Mouse (Mus musculus) kidney, embryonic 14.5 days (tissue): ENCODE measurements around the gene Fam129a. TPM values are rescaled to one million over a fixed set of nuclear protein-coding genes. Genes with fewer than 3 reads are reported as not detected.
"Not testable (repeated sequence)": the region's sequence is repeated elsewhere in the genome, so short reads cannot be mapped to it uniquely, and the experiment has no call there.

Source experiments
- ATAC-seq: fragments of 200-750 bp; cut with Nextera tagmentation; 2 replicates; pipeline ENCODE4 v1.8.0; 2017; ENCODE audit warnings: moderate number of reproducible peaks, mild to moderate bottlenecking, moderate TSS enrichment, moderate library complexity; ENCODE audit not compliant: low FRiP score, low TSS enrichment
- H3K27ac ChIP-seq: fragments of 300-500 bp; sonication (generic); 2 replicates; pipeline ENCODE4 v1.5.1; 2014; ENCODE audit warnings: low read depth, mild to moderate bottlenecking, low read length, moderate library complexity, mixed read lengths
- H3K27me3 ChIP-seq: fragments of 300-500 bp; sonication (generic); 2 replicates; pipeline ENCODE4 v1.6.1; 2014; ENCODE audit warnings: mild to moderate bottlenecking, low read length; ENCODE audit not compliant: control insufficient read depth, insufficient read depth
- H3K36me3 ChIP-seq: fragments of 300-500 bp; sonication (generic); 2 replicates; pipeline ENCODE4 v1.6.1; 2014; ENCODE audit warnings: low read length, mixed read lengths; ENCODE audit not compliant: control insufficient read depth, insufficient read depth
- H3K4me1 ChIP-seq: fragments of 300-500 bp; sonication (generic); 2 replicates; pipeline ENCODE4 v1.6.1; 2014; ENCODE audit warnings: low read length, mixed read lengths; ENCODE audit not compliant: control insufficient read depth, insufficient read depth
- H3K4me2 ChIP-seq: fragments of 300-500 bp; sonication (generic); replicated peaks from 2 replicates; pipeline ENCODE4 v1.6.1; 2014; ENCODE audit warnings: low read depth, mild to moderate bottlenecking, low read length
- H3K4me3 ChIP-seq: fragments of 300-500 bp; sonication (generic); 2 replicates; pipeline ENCODE4 v1.5.1; 2014; ENCODE audit warnings: mild to moderate bottlenecking, low read length
- H3K9ac ChIP-seq: fragments of 300-500 bp; sonication (generic); 2 replicates; pipeline ENCODE4 v1.6.1; 2014; ENCODE audit warnings: low read depth, mild to moderate bottlenecking, low read length, moderate library complexity
- H3K9me3 ChIP-seq: fragments of 300-500 bp; sonication (generic); 2 replicates; pipeline ENCODE4 v1.6.1; 2016; ENCODE audit warnings: low read length; ENCODE audit not compliant: control insufficient read depth
- WGBS: fragments of 180-500 bp; shearing (Covaris S2); extraction: QIAGEN DNeasy Blood & Tissue Kit; methylation state at CpG from one replicate; pipeline ENCODE4 v1.1.7; 2014; 5-methylcytosine and 5-hydroxymethylcytosine counted together
- polyA plus RNA-seq: library from polyadenylated mRNA; unstranded; fragments of >200 nt; fragmentation: Nextera tagmentation; extraction: Ambion mirVana; gene quantifications from 2 replicates; pipeline ENCODE4 v1.2.1, GENCODE M21; 2014

The Fam129a gene
- polyA plus RNA-seq, 1 experiment from 2014 or later = 5.9 TPM

- not testable (repeated sequence) for ATAC-seq, H3K36me3 ChIP-seq, H3K9me3 ChIP-seq, H3K4me3 ChIP-seq, H3K27ac ChIP-seq, H3K4me2 ChIP-seq, H3K27me3 ChIP-seq, H3K9ac ChIP-seq, H3K4me1 ChIP-seq
- 92% methylated on average over 2 of the region's 2 CpGs for WGBS
These were observed 178.9 kb downstream of the Fam129a start for GRCm38 (mm10) chr1:151749894-151750293.

GRCm38 (mm10) chr1:151752946-151753345, 182.0 kb downstream of the Fam129a start:
- no peak for ATAC-seq
- H3K4me3 ChIP-seq = no peak overlapping the region
- H3K9ac ChIP-seq = no peak overlapping the region
- H3K4me2 ChIP-seq = no peak overlapping the region
- H3K4me1 ChIP-seq = peaks cover 9% of the 10 kb centered on the region; the same call in 1 of the 2 replicates
- 77% methylated on average over 4 of the region's 4 CpGs for whole genome bisulfite sequencing
- no peaks in the 10 kb centered on the region for H3K27me3 ChIP-seq
- no peaks in the 10 kb centered on the region for H3K36me3 ChIP-seq
- H3K9me3 ChIP-seq = no peaks in the 10 kb centered on the region
- no peak overlapping the region for H3K27ac ChIP-seq

- Histone ChIP-seq H3K9me3 (no peaks in the 10 kb centered on the region), H3K4me2 (peak overlapping the region; percentile 48; the same call in 1 of the 2 replicates), H3K27ac (no peak overlapping the region), H3K27me3 (no peaks in the 10 kb centered on the region), H3K36me3 (no peaks in the 10 kb centered on the region), H3K4me1 (peaks cover 9% of the 10 kb centered on the region; the same call in 1 of the 2 replicates), H3K9ac (no peak overlapping the region), H3K4me3 (no peak overlapping the region)
- ATAC-seq = no peak
- 73% methylated on average over 8 of the region's 8 CpGs for WGBS
These were observed 182.5 kb downstream of the Fam129a start for GRCm38 (mm10) chr1:151753374-151753929.

DNA sequence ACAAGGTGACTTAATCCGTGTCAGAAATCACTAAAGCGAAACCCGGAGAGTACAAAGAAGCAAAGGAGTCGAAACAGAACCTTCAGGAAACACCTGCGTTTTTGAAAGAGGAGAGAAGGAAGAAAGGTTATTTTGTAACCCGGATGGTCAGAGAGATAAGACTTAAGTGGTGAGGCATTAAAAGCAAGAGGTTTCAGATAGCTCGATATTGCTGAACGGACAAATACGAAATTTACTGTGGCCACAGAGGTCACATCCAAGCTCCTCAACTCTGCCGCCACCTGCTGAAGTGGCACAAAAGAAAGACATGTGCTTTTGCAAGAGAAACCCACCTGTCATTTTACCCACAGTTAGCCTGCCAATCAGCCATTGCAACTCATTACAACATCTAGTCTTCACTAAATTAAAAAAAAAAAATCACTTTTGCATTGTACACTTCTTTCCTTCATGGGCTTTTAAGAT, 183.1 kb downstream of the Fam129a start:
- Histone ChIP-seq H3K9ac (peak overlapping the region; percentile 40; the same call in 1 of the 2 replicates), H3K4me2 (peak overlapping the region; percentile 48), H3K27me3 (no peaks in the 10 kb centered on the region), H3K4me1 (peaks cover 9% of the 10 kb centered on the region; the same call in 1 of the 2 replicates), H3K4me3 (peak overlapping the region; percentile 88), H3K36me3 (no peaks in the 10 kb centered on the region), H3K9me3 (no peaks in the 10 kb centered on the region), H3K27ac (no peak overlapping the region)
- ATAC-seq = no peak
- 50% methylated on average over 10 of the region's 10 CpGs for WGBS

DNA sequence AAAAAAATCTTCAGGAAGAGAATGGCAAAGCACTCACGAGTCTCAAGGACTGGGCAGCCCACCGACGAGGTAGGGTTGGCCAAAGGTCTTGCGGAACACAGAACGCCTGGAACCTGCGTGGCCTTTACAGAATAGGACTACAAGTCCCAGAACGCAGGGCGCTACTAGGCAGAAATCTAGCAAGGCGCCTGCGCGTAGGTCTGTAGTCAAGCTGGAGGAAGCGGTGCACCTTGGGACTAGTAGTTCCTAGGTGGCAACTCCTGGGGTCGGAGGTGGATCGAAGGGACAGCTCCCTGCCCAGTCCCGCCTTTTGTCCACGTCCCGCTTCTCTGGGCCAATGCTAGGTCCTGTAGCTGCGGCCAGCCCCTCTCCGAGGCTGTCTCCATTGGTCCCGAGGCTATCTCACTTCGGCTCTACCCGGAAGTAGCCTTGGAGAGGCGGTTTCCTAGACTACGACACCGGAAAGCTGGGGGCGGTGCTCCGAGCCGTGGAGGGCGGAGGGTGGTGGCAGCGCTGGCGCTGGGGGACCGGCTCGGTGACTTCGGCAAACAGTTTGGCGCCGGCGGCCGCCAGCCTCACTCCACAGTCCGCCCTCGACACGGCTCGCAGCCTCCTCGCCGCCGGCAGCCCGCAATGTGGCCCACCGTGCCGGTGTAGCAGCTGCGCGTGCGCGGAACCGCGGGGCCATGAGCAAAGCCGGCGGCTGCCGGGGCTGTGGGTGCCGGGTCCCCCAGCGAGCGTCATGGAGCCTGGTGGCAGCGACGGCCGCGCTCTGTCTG, 184.1 kb downstream of the Fam129a start, which contains the start of gene Edem3:
Gene Edem3 (plus strand): TSS at position 491 of the 779 bp plus-strand sequence.
- under 1% methylated on average over 60 of the region's 64 CpGs for WGBS
- peak; percentile 100 for ATAC-seq
- no peaks in the 10 kb centered on the region; the same call in 1 of the 2 replicates for H3K36me3 ChIP-seq
- peak within 1 kb of the TSS; percentile 88 for H3K4me3 ChIP-seq
- peak within 1 kb of the TSS; percentile 79 for H3K9ac ChIP-seq
- H3K4me2 ChIP-seq = peak within 1 kb of the TSS; percentile 83
- no peaks in the 10 kb centered on the region for H3K27me3 ChIP-seq
- no peaks in the 10 kb centered on the region for H3K9me3 ChIP-seq
- peaks cover 9% of the 10 kb centered on the region; the same call in 1 of the 2 replicates for H3K4me1 ChIP-seq
- peak within 1 kb of the TSS; percentile 73 for H3K27ac ChIP-seq

- H3K27ac ChIP-seq = peak overlapping the region; percentile 73
- 6% methylated on average over 33 of the region's 36 CpGs for WGBS
- peaks cover 9% of the 10 kb centered on the region; the same call in 1 of the 2 replicates for H3K4me1 ChIP-seq
- H3K9me3 ChIP-seq = no peaks in the 10 kb centered on the region
- H3K9ac ChIP-seq = peak overlapping the region; percentile 79
- no peaks in the 10 kb centered on the region for H3K27me3 ChIP-seq
- H3K4me3 ChIP-seq = peak overlapping the region; percentile 88
- peaks cover 4% of the 10 kb centered on the region; the same call in 1 of the 2 replicates for H3K36me3 ChIP-seq
- no peak; the same call in 1 of the 2 replicates for ATAC-seq
- H3K4me2 ChIP-seq = peak overlapping the region; percentile 83
These were observed 184.9 kb downstream of the Fam129a start for GRCm38 (mm10) chr1:151755660-151756424.

GRCm38 (mm10) chr1:151756425-151756728, 185.4 kb downstream of the Fam129a start:
- H3K27me3 ChIP-seq = no peaks in the 10 kb centered on the region
- H3K4me3 ChIP-seq = peak overlapping the region; percentile 88
- no peaks in the 10 kb centered on the region for H3K9me3 ChIP-seq
- ATAC-seq = no peak
- H3K36me3 ChIP-seq = peaks cover 7% of the 10 kb centered on the region; the same call in 1 of the 2 replicates
- peaks cover 9% of the 10 kb centered on the region; the same call in 1 of the 2 replicates for H3K4me1 ChIP-seq
- H3K27ac ChIP-seq = no peak overlapping the region
- peak overlapping the region; percentile 83 for H3K4me2 ChIP-seq
- peak overlapping the region; percentile 79; the same call in 1 of the 2 replicates for H3K9ac ChIP-seq
- 25% methylated on average over 1 of the region's 1 CpGs for WGBS

GRCm38 (mm10) chr1:151758301-151758700, 187.3 kb downstream of the Fam129a start:
- H3K9me3 ChIP-seq = no peaks in the 10 kb centered on the region
- H3K4me1 ChIP-seq = peaks cover 9% of the 10 kb centered on the region; the same call in 1 of the 2 replicates
- WGBS = 81% methylated on average over 6 of the region's 6 CpGs
- H3K27ac ChIP-seq = no peak overlapping the region
- H3K4me2 ChIP-seq = no peak overlapping the region
- no peaks in the 10 kb centered on the region for H3K27me3 ChIP-seq
- peaks cover 12% of the 10 kb centered on the region; the same call in 1 of the 2 replicates for H3K36me3 ChIP-seq
- H3K4me3 ChIP-seq = no peak overlapping the region
- no peak overlapping the region for H3K9ac ChIP-seq
- no peak for ATAC-seq
